Mouse (Mus musculus) MEL (cell line): Measurements from ENCODE around the gene Setd5. TPM values are rescaled to one million over a fixed set of nuclear protein-coding genes. Genes with fewer than 3 reads are reported as not detected.

ENCODE experiments used
- DNase-seq: peaks from one replicate; pipeline ENCODE4 v3.0.0; 2011; ENCODE audit warnings: low read depth, low spot score
- H3K27ac ChIP-seq: 2 replicates; pipeline ENCODE4 v1.5.1; 2012; ENCODE audit warnings: low read depth, mild to moderate bottlenecking, control low read depth, low read length, moderate library complexity; ENCODE audit not compliant: control insufficient read depth
- H3K27me3 ChIP-seq, 2 experiments: fragments of 150-350 bp in 1 of 2; sonication (generic) in 1 of 2; 2 replicates each; pipeline ENCODE4 v1.6.1; 2012; ENCODE audit warnings: low read length in 2 of 2, mild to moderate bottlenecking in 2 of 2, improper control_type of control experiment in 1 of 2, moderate library complexity in 1 of 2; ENCODE audit not compliant: insufficient read depth in 2 of 2, control insufficient read depth in 1 of 2
- H3K36me3 ChIP-seq, 2 experiments: 2 replicates each; pipeline ENCODE4 v1.6.1; 2012 to 2014; ENCODE audit warnings: low read length in 2 of 2, improper control_type of control experiment in 1 of 2, inconsistent platforms in 1 of 2, mild to moderate bottlenecking in 1 of 2; ENCODE audit not compliant: insufficient read depth in 2 of 2, control insufficient read depth in 1 of 2
- H3K4me1 ChIP-seq, 2 experiments: fragments of 150-350 bp in 1 of 2; sonication (generic) in 1 of 2; 2 replicates each; pipeline ENCODE4 v1.6.1; 2012; ENCODE audit warnings: low read length in 2 of 2, improper control_type of control experiment in 1 of 2, mild to moderate bottlenecking in 1 of 2; ENCODE audit not compliant: insufficient read depth in 2 of 2, control insufficient read depth in 1 of 2
- H3K4me3 ChIP-seq, 2 experiments: fragments of 150-350 bp in 1 of 2; sonication (generic) in 1 of 2; 2 replicates each; pipeline ENCODE4 v1.5.1; 2012; ENCODE audit warnings: low read depth in 2 of 2, low read length in 2 of 2, mild to moderate bottlenecking in 2 of 2, moderate library complexity in 2 of 2, control low read depth in 1 of 2, improper control_type of control experiment in 1 of 2; ENCODE audit not compliant: control insufficient read depth in 1 of 2, insufficient read depth in 1 of 2
- H3K79me2 ChIP-seq: 2 replicates; pipeline ENCODE4 v1.6.1; 2012; ENCODE audit warnings: mild to moderate bottlenecking, low read length, moderate library complexity; ENCODE audit not compliant: control insufficient read depth, poor library complexity, insufficient read depth
- H3K9ac ChIP-seq: 2 replicates; pipeline ENCODE4 v1.6.1; 2012; ENCODE audit warnings: low read depth, mild to moderate bottlenecking, control low read depth, low read length, moderate library complexity; ENCODE audit not compliant: control insufficient read depth, poor library complexity, severe bottlenecking
- H3K9me3 ChIP-seq: fragments of 150-350 bp; sonication (generic); replicated peaks from 2 replicates; pipeline ENCODE4 v1.6.1; 2012; ENCODE audit warnings: mild to moderate bottlenecking, low read length, improper control_type of control experiment, moderate library complexity; ENCODE audit not compliant: insufficient read depth
- BHLHE40 ChIP-seq: IDR thresholded peaks from 2 replicates; pipeline ENCODE4 v1.6.1; 2012; ENCODE audit warnings: low read depth, mild to moderate bottlenecking, inconsistent platforms, low read length, improper control_type of control experiment, borderline replicate concordance
- CTCF ChIP-seq, 3 experiments: IDR thresholded peaks in 2 of 3; conservative IDR thresholded peaks in 1 of 3; 2 replicates each; pipeline ENCODE4 v1.5.1; 2011 to 2012; ENCODE audit warnings: low read length in 3 of 3, low read depth in 2 of 3, mild to moderate bottlenecking in 2 of 3, improper control_type of control experiment in 1 of 3, inconsistent platforms in 1 of 3, mixed read lengths in 1 of 3, moderate library complexity in 1 of 3; ENCODE audit not compliant: control insufficient read depth in 1 of 3, insufficient read depth in 1 of 3, poor library complexity in 1 of 3, severe bottlenecking in 1 of 3
- EP300 ChIP-seq, 2 experiments: IDR thresholded peaks; 2 replicates each; pipeline ENCODE4 v1.6.1; 2011; ENCODE audit warnings: improper control_type of control experiment in 2 of 2, low read length in 2 of 2, low read depth in 1 of 2, mild to moderate bottlenecking in 1 of 2
- ETS1 ChIP-seq: IDR thresholded peaks from 2 replicates; pipeline ENCODE4 v1.6.1; 2012; ENCODE audit warnings: low read depth, mild to moderate bottlenecking, inconsistent platforms, low read length, improper control_type of control experiment, moderate library complexity
- GATA1 ChIP-seq: IDR thresholded peaks from 2 replicates; pipeline ENCODE4 v1.6.1; 2011; ENCODE audit warnings: low read depth, low read length, improper control_type of control experiment
- HCFC1 ChIP-seq: IDR thresholded peaks from 2 replicates; pipeline ENCODE4 v1.6.1; 2012; ENCODE audit warnings: low read depth, mild to moderate bottlenecking, inconsistent platforms, low read length, improper control_type of control experiment, moderate library complexity
- JUND ChIP-seq: IDR thresholded peaks from 2 replicates; pipeline ENCODE4 v1.6.1; 2011; ENCODE audit warnings: low read depth, mild to moderate bottlenecking, improper control_type of control experiment, low read length
- KAT2A ChIP-seq: conservative IDR thresholded peaks from 2 replicates; pipeline ENCODE4 v1.6.1; 2012; ENCODE audit warnings: low read depth, low read length, improper control_type of control experiment, inconsistent platforms
- MAFK ChIP-seq: IDR thresholded peaks from 2 replicates; pipeline ENCODE4 v1.6.1; 2011; ENCODE audit warnings: low read depth, mild to moderate bottlenecking, low read length, improper control_type of control experiment, borderline replicate concordance
- MAX ChIP-seq: IDR thresholded peaks from 2 replicates; pipeline ENCODE4 v1.6.1; 2011; ENCODE audit warnings: low read length, improper control_type of control experiment
- MAZ ChIP-seq: IDR thresholded peaks from 2 replicates; pipeline ENCODE4 v1.6.1; 2012; ENCODE audit warnings: low read depth, mild to moderate bottlenecking, inconsistent platforms, low read length, improper control_type of control experiment
- MYC ChIP-seq: IDR thresholded peaks from 2 replicates; pipeline ENCODE4 v1.6.1; 2011; ENCODE audit warnings: low read depth, mild to moderate bottlenecking, low read length, improper control_type of control experiment, moderate library complexity
- NELFE ChIP-seq: IDR thresholded peaks from 2 replicates; pipeline ENCODE4 v1.6.1; 2011; ENCODE audit warnings: low read depth, low read length, improper control_type of control experiment
- POLR2A ChIP-seq, 2 experiments: IDR thresholded peaks; 2 replicates each; pipeline ENCODE4 v1.6.1; 2011 to 2012; ENCODE audit warnings: low read length in 2 of 2, mild to moderate bottlenecking in 2 of 2, control low read depth in 1 of 2, improper control_type of control experiment in 1 of 2, low read depth in 1 of 2, moderate library complexity in 1 of 2; ENCODE audit not compliant: control insufficient read depth in 1 of 2, insufficient read depth in 1 of 2, poor library complexity in 1 of 2
- POLR2AphosphoS2 ChIP-seq: IDR thresholded peaks from 2 replicates; pipeline ENCODE4 v1.6.1; 2011; ENCODE audit warnings: low read length, improper control_type of control experiment
- RAD21 ChIP-seq: IDR thresholded peaks from 2 replicates; pipeline ENCODE4 v1.6.1; 2011; ENCODE audit warnings: mild to moderate bottlenecking, low read depth, low read length, improper control_type of control experiment
- RCOR1 ChIP-seq: IDR thresholded peaks from 2 replicates; pipeline ENCODE4 v1.6.1; 2012; ENCODE audit warnings: low read depth, mild to moderate bottlenecking, inconsistent platforms, low read length, improper control_type of control experiment
- SMC3 ChIP-seq: IDR thresholded peaks from 2 replicates; pipeline ENCODE4 v1.6.1; 2011; ENCODE audit warnings: low read depth, low read length, improper control_type of control experiment
- UBTF ChIP-seq: IDR thresholded peaks from 2 replicates; pipeline ENCODE4 v1.6.1; 2012; ENCODE audit warnings: low read depth, mild to moderate bottlenecking, inconsistent platforms, low read length, improper control_type of control experiment, moderate library complexity, borderline replicate concordance; ENCODE audit not compliant: insufficient read depth
- USF1 ChIP-seq: IDR thresholded peaks from 2 replicates; pipeline ENCODE4 v1.6.1; 2014; ENCODE audit warnings: low read depth, mild to moderate bottlenecking, inconsistent platforms, low read length, improper control_type of control experiment, moderate library complexity
- USF2 ChIP-seq, 2 experiments: IDR thresholded peaks; 2 replicates each; pipeline ENCODE4 v1.6.1; 2011 to 2012; ENCODE audit warnings: improper control_type of control experiment in 2 of 2, low read length in 2 of 2, borderline replicate concordance in 1 of 2, inconsistent platforms in 1 of 2, low read depth in 1 of 2, mild to moderate bottlenecking in 1 of 2; ENCODE audit not compliant: insufficient read depth in 1 of 2
- ZC3H11A ChIP-seq: IDR thresholded peaks from 2 replicates; pipeline ENCODE4 v1.6.1; 2012; ENCODE audit warnings: low read depth, mild to moderate bottlenecking, inconsistent platforms, low read length, improper control_type of control experiment
- ZMIZ1 ChIP-seq: IDR thresholded peaks from 2 replicates; pipeline ENCODE4 v1.6.1; 2012; ENCODE audit warnings: low read depth, mild to moderate bottlenecking, inconsistent platforms, low read length, improper control_type of control experiment, moderate library complexity
- polyA plus RNA-seq, 2 experiments: library from polyadenylated mRNA; stranded (reverse) in 1 of 2; unstranded in 1 of 2; fragments of >175 nt in 1 of 2; fragments of >200 nt in 1 of 2; gene quantifications; 2 replicates each; pipeline versions ENCODE4 v1.2.1 to v1.2.4; 2012; ENCODE audit warnings: low replicate concordance in 2 of 2, low read depth in 1 of 2; ENCODE audit not compliant: insufficient read length in 2 of 2, insufficient read depth in 1 of 2, missing spikeins in 1 of 2
- total RNA-seq: library from RNA; depleted of rRNA; stranded (reverse); fragments of 300-350 nt; gene quantifications from 2 replicates; pipeline ENCODE4 v1.2.3, GENCODE M21; 2012

Setd5 gene
- total and polyA plus RNA-seq, 3 experiments: 43.5 to 185 (median 80.2) TPM

- H3K4me1 ChIP-seq: peaks cover 4 to 12% of the 10 kb centered on the region in 2 experiments; a peak in 3 of 4 replicates
- peak overlapping the region; percentile 32 for H3K27ac ChIP-seq
- H3K36me3 ChIP-seq: peaks cover 44 to 55% of the 10 kb centered on the region in 2 experiments
- no peak overlapping the region for H3K9ac ChIP-seq
- H3K27me3 ChIP-seq: no peaks in the 10 kb centered on the region
- H3K4me3 ChIP-seq: no peak overlapping the region
- no peak for DNase-seq
- peaks cover 37% of the 10 kb centered on the region for H3K79me2 ChIP-seq
- TF ChIP-seq SMC3: no peak
- peak; percentile 63; the same call in 1 of the 2 replicates for TF ChIP-seq ZMIZ1
- TF ChIP-seq USF2 (IDR thresholded peaks at IDR 0.05; ENCODE audit: borderline replicate concordance in 1 of 2, insufficient read depth in 1 of 2, low read depth in 1 of 2, low read length in 2 of 2): no peak
- TF ChIP-seq POLR2A (IDR thresholded peaks at IDR 0.05; ENCODE audit: control insufficient read depth in 1 of 2, insufficient read depth in 1 of 2, low read depth in 1 of 2, low read length in 2 of 2, poor library complexity in 1 of 2): peak in 1 of 2 experiments; percentile 43; a peak in 1 of 4 replicates
- TF ChIP-seq POLR2AphosphoS2: peak; percentile 57
- TF ChIP-seq MAFK: no peak
- no peak for TF ChIP-seq CTCF (IDR thresholded peaks at IDR 0.05 in 2 of 3, conservative IDR thresholded peaks at IDR 0.05 in 1 of 3; ENCODE audit: control insufficient read depth in 1 of 3, insufficient read depth in 1 of 3, low read depth in 2 of 3, low read length in 3 of 3, poor library complexity in 1 of 3, severe bottlenecking in 1 of 3)
- TF ChIP-seq GATA1: no peak
- TF ChIP-seq KAT2A: no peak
- TF ChIP-seq NELFE: no peak
- H3K9me3 ChIP-seq: no peaks in the 10 kb centered on the region
Observed at GRCm38 (mm10) chr6:113069154-113069553, 8.0 kb upstream of the Setd5 start.

- Histone ChIP-seq H3K9ac (peak overlapping the region; percentile 100), H3K36me3 (peaks cover 18 to 41% of the 10 kb centered on the region in 2 experiments), H3K4me1 (peaks cover 7 to 8% of the 10 kb centered on the region in 2 experiments), H3K4me3 (peak overlapping the region; percentile 79 to 100), H3K27me3 (no peaks in the 10 kb centered on the region), H3K79me2 (peaks cover 77% of the 10 kb centered on the region), H3K27ac (peak overlapping the region; percentile 100), H3K9me3 (no peaks in the 10 kb centered on the region)
- DNase-seq: peak; percentile 78
- TF ChIP-seq JUND: 0 out of 2 replicates have a peak, but pooled peaks have one; percentile 17
- TF ChIP-seq EP300 (IDR thresholded peaks at IDR 0.05; ENCODE audit: low read depth in 1 of 2, low read length in 2 of 2): 0 out of 4 replicates have a peak, but pooled peaks have one; percentile 10 to 11
- TF ChIP-seq ETS1: no peak; the same call in 1 of the 2 replicates
Observed at GRCm38 (mm10) chr6:113075261-113075660, 1.9 kb upstream of the Setd5 start.

GRCm38 (mm10) chr6:113076012-113076685 lies 1.0 kb upstream of the Setd5 start:
- Histone ChIP-seq H3K27ac (peak overlapping the region; percentile 100), H3K79me2 (peaks cover 78% of the 10 kb centered on the region), H3K4me1 (peaks cover 7 to 16% of the 10 kb centered on the region in 2 experiments), H3K27me3 (no peaks in the 10 kb centered on the region), H3K9ac (peak overlapping the region; percentile 100), H3K9me3 (no peaks in the 10 kb centered on the region), H3K36me3 (peaks cover 9 to 42% of the 10 kb centered on the region in 2 experiments; a peak in 3 of 4 replicates), H3K4me3 (peak overlapping the region; percentile 79 to 100)
- DNase-seq: peak; percentile 97
- TF ChIP-seq GATA1 (peak; percentile 81), MAX (peak; percentile 88), HCFC1 (peak; percentile 65), UBTF (0 out of 2 replicates have a peak, but pooled peaks have one; percentile 38), ZC3H11A (no peak), RAD21 (no peak), BHLHE40 (peak; percentile 33; the same call in 1 of the 2 replicates), MAFK (no peak), USF1 (peak; percentile 74), POLR2AphosphoS2 (peak; percentile 80), KAT2A (no peak; the same call in 1 of the 2 replicates), MAZ (peak; percentile 60), MYC (peak; percentile 91), RCOR1 (peak; percentile 31; the same call in 1 of the 2 replicates), POLR2A (IDR thresholded peaks at IDR 0.05; ENCODE audit: control insufficient read depth in 1 of 2, insufficient read depth in 1 of 2, low read depth in 1 of 2, low read length in 2 of 2, poor library complexity in 1 of 2) (peak in 1 of 2 experiments; percentile 88; a peak in 2 of 4 replicates), JUND (no peak)
